Mouse (Mus musculus) adrenal gland, postnatal 14 days (tissue): ENCODE measurements around the gene 4930453N24Rik. TPM values are rescaled to one million over a fixed set of nuclear protein-coding genes. Genes with fewer than 3 reads are reported as not detected.

Experiments used
- DNase-seq: peaks from one replicate; pipeline ENCODE4 v3.0.0; 2021; ENCODE audit warnings: mixed read lengths
- long read RNA-seq, 2 experiments: library from polyadenylated mRNA; stranded (forward); transcript quantifications; one replicate each; pipeline ENCODE4 v2.0.0; 2021
- total RNA-seq: library from RNA; stranded (reverse); gene quantifications from 2 replicates; pipeline ENCODE4 v1.2.3, GENCODE M21; 2021

Gene 4930453N24Rik
- 35.9 and 39.9 TPM in 2 replicates for total RNA-seq
- long read RNA-seq, experiment 1, full-length matches to known transcripts: 23 of 26 reads
- long read RNA-seq, experiment 1, partial matches to known transcripts: 0 of 26 reads
- long read RNA-seq, experiment 1, other reads (novel, unspliced or antisense): 3 of 26 reads
- long read RNA-seq, experiment 2, full-length matches to known transcripts: 16 of 20 reads
- long read RNA-seq, experiment 2, partial matches to known transcripts: 1 of 20 reads
- long read RNA-seq, experiment 2, other reads (novel, unspliced or antisense): 3 of 20 reads

DNA sequence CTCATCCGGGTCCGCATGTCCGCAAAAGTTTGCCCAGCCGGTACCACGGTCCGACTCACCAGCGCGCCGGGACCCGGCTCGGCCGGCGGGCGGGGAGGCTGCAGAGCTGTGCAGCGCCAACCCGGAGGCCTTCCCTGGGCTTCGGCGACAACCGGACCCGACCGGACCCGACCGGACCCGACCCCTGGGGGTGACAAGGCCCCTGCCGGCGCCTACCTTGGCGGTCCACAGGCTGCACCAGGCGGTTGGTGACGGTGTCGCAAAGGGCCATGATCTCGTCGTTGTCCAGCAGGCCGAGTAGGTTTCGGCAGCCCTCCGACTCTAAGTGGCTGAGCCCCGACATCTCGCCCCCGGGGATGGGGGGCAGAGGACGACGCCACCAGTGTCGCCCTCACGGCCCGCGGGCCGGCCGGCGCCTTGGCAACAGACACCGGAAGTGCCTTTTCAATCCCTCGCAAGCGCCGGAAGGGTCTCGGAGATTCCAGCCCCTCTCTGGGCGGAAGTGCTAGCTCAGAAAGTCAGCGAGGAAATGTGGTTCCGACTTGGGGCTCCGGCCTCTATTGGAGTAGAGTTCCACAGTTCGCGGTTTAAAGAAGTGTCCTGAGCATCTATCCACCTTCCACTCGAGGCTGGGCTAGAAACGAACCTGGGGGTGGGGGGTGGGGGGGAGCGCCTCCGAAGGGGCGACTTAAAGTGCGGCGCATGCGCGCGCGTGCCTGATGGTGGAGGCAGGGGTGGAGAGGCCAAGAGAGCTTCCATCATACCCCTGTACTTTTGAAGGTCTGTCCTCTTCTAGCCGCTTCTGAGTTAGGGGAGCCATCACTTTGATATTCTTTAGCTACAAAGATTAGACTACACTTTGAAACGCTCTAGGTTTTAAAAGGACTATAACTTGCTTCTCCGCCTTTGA lies at the start of gene 4930453N24Rik:
Gene 4930453N24Rik, minus strand, starts transcription at position 641 of the 910 bp plus-strand sequence.
- peak; percentile 93 for DNase-seq

DNA sequence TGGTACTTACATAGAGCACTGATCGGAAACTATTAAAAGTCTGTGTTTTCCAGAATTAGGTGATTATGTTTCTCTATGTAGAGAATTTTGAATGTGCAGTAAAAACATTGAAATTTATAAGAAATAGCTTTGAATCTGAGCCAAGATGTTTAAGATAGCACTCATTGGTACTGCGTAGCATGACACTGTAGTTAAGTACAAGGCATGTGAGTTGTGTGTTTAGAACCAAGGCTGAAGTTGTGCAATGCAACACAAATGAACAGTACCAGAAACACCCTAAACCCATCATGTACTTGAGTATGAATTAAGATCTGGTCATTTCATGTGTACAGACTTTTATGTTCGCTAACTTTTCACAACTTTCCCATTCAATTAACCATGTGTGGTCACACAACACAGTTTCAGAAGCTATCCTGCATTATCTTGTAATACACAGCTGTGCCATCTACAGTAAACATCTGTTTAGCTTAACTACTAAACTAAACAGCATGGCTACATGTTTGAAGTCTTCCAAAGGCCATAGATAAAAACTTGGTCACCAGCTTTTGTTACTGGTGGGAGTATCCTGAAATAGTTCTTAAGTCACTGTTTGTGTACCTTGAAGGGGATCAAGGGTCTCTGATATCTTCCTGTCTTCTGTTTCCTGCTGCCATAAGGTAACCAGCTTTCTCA lies 46.3 kb upstream of the 4930453N24Rik start:
- no peak for DNase-seq

DNA sequence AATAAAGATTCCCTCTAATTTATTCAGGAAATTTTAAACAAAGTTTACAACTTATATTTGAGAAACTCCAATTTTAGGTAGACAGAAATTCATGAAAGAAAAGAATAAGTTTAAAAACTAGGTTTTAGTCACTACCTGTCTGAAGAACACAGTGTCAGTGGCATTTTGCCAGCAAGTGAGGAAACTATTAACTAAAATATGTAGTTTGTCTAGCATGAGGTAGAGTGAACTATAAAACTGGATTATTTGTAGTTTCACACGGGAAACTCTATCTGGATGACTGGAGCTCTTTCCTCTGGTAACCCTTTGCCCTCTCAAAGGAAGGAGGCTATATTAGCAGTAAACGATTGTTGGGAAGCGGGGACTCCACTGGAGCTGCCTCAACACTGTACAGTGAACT lies 32.1 kb upstream of the 4930453N24Rik start:
- no peak for DNase-seq

DNA sequence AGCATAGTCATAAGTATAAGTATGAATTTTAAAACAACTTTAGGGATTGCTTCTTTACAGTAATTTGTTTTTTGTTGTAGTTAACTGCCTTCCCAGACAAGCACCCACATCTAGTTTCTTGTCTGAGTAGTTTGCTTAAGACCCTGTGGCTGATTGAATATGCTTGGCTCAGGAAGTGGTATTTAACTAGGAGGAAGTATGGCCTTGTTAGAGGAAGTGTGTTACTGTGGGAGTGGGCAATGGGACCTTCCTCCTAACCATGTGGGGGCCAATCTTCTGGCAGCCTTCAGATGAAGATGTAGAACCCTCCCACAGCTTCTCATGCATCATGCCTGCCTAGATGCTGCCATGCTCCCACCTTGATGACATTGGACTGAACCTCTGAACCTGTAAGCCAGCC lies 30.7 kb upstream of the 4930453N24Rik start:
- no peak for DNase-seq

DNA sequence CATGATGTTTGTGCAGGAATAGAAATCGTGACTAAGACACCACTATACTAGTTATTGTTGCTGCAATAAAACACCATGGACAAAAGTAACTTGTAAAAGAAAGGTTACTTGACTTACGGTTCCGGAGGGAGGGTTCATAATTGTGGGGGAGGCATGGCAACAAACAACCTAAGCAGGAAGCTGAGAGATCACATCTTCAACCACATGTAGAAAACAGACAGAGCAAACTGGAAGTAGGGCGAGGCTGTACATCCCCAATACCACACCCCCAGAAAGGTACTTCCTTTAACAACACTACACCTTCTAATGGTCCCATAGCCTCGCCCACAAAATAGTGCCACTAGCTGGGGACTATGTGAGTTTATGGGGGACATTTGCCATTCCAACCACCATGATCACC lies 29.4 kb upstream of the 4930453N24Rik start:
- no peak for DNase-seq

DNA sequence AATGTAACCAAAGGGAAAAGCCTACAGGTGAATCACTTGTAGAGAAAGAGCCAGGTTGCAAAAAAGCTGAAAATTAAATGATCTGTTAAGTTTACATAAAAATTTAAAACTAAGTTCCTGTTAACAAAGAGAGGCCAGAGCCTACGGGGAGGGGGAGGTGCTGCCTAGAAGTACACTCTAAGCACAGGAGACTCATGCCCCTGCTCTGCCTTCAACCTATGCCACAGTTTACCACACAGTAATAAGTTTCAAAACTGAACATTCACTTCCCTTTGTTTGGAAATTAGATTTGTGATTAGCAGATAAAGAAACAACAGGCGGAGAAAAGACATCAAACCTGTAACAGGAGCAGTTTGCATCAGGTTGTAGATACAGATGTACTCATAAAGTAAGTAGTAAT lies 23.8 kb upstream of the 4930453N24Rik start:
- no peak for DNase-seq

DNA sequence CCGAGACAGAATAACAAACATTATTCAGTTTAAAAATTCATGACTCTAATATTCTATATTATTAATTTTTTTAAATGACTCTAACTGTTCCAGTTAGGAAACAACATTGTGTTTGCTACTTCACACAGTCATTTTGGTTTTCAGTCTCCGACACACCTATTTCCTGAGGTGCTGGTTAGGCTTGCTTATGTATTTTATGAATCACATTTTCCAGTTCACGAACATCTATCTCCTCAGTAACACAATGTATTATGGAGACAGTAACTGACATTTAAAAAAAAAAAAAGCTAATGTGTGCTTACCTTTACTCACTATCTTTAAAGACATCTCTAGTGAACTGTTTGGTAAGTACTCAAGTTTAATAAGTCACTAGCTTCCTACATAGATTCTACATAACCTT lies 18.7 kb upstream of the 4930453N24Rik start:
- no peak for DNase-seq

DNA sequence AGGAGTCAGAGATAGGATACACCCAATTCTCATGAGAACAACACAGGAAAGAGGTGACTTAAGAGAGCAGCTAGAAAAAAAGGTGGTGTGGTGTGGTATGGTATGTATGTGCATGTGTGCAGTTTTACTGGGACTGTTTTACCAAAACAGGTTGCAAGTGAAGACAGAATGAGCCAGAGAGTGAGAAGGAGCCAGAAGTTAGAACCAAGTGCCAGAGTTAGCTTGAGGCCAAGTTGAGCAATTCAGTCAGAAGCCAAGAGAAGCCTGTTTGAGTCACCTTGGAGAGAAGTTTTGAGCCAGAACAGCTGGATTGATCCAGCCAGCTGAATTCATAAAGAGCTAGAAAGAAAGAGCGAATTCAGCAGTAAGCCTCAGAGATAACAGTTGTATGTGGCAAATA lies 4.6 kb upstream of the 4930453N24Rik start:
- DNase-seq: peak; percentile 39

DNA sequence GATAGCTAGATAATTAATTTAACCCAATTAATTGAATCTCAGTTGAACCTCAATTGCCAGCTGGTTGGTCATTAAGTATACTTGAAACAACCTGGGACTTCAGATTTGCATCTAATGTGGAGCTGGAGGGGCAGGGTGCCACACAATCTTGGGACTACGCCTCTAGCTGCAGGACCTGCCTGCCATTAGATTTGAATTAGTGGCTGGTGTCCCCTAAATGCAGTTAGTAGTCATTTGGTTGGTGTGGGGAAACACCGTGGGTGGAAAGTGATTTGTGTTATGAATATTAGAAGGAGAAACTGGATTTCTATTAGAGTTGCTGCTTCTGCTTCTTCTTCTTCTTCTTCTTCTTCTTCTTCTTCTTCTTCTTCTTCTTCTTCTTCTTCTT lies 464 bp upstream of the 4930453N24Rik start:
- no peak for DNase-seq

DNA sequence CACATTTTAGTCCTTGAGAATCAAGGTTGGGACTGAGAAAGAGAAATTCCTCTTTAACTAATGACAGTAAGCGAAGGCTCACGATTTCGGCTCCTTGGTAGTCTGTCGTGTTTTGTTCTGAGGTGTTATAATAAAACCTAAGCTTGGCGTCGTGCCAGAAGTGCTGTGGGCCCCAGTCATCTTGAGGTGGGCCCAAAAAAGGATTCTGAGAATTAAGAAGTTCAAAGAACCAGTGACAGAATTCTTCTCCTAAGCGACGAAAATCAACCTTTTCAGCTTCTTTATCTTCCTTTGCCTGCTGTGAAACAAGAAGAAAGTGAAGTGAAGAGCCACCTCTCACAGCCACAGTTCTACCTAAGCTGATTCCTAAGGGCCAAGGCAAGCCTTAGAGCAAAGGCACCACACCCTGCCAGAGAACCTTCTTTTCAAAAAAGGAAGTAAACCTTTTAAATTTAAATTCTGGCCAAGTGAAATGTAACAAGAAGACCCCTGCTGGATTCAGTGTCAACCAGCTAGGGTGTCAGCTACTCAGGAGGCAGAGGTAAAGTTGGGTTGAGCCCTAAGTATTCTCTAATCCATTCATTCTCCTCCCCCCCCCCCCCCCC lies 4.2 kb downstream of the 4930453N24Rik start:
- DNase-seq: no peak

DNA sequence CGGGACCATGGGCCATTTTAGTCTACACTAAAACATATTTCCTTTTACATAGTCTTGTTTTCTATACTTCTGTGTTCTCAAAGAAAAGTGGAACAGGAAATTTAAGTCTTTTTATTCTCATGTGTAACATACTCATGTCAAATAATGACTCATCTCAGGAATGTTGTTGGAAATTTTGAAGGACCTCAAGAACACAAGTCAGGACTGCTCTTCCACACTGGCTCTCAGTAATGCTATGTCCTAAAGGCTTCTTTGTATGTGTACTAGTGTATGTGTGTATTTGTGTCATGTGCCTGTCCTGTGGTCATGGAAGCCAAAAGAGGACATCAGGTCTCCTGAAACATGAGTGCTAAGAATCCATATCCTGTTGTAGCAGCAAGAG lies 11.7 kb downstream of the 4930453N24Rik start:
- DNase-seq: no peak

DNA sequence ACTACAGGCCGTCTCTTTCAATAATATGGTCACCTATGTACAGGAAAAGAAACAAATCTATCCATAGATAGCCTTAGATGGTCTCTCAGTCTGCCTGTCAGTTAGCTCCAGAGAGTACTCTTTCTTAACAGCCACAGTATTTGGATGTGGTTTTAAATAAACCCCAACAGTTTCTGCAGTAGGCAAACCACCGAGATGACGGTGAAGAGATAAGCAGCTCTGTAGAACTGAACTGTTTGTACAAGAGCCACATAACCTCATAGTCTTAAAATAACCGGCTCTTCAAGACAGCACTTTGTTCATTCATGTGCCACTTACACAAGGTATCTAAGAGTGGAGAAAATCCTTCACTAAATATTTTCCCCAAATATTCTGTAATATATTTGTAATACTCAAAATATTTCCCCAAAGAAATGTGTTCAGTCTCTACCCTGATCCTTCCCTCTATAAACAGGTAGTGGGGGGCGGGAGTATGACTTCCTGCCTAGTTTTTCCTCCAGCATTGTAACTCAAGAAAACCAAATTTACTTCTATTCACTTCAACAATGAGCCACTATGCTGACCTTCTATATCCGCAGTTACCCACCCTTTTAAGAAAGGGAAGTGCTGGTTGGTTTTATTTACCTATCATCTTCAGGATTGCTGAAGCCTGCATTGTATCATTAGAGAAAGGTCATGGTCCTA lies 12.3 kb downstream of the 4930453N24Rik start:
- no peak for DNase-seq

DNA sequence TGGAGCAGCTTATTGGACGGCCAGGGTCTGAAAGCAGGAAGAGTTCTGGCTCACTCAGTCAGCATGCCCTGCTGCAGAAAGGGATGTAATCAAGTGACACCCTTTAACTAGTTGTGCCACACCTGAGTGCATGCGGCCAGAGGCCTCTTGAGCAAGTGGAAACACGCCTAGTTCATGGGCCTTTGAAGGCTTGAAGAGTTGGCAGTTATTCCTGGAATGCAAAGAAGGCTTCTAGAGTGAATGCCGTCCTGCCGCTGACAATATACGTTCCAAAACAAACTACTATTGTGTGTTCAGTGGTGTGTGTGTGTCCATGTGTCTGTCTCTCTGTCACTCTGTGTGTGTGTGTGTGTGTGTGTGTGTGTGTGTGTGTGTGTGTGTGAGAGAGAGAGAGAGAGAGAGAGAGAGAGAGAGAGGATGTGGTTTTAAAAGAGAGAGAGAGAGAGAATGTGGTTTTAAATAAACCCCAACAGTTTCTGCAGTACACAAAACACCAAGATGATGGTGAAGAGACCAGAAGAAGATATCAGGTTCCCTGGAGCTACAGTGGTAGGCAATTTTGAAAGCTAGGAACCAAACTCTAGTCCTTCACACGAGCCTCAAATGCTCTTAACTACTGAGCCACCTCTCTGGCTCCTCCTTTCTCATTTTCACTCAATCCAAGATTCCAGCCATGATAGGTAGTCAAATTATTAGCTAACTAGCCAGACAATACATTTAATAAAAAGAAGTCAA lies 13.1 kb downstream of the 4930453N24Rik start:
- DNase-seq: no peak

DNA sequence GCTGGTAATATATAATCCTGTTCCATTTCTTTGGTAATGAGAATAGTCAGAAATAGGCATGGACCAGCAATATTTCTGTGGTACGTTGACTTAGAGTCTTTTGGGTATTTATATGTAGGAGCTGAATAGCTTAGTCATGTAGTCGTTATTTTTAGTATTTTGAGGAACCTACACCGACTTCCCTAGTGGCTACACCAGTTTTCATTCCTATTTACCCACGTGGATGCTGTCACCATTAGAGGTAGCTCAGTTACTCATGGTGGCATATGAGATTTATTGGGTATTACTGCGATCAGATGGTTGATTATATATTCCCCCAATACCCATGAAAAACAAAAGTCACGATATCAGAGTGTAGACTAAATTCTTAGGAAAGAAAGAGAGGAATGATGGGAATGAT lies 14.6 kb downstream of the 4930453N24Rik start:
- DNase-seq: no peak

DNA sequence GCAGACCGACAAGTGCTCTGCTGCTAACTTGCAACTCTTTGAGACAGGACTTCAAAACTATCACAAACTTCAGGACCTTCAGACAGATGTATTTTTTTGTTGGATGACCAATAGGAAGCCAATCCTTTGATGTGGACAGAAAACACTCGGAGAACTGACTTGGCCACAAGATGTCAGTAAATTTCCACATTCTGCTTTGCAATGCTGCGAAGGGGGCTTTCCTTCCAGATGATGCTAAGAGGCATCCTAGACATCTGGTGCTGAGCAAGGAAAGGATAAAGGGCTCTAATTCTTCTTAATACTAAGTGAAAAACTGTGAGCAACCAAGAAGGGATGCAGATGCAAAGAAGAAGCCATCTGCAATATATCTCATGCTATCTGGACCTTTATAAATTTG lies 16.2 kb downstream of the 4930453N24Rik start:
- DNase-seq: peak; percentile 41

DNA sequence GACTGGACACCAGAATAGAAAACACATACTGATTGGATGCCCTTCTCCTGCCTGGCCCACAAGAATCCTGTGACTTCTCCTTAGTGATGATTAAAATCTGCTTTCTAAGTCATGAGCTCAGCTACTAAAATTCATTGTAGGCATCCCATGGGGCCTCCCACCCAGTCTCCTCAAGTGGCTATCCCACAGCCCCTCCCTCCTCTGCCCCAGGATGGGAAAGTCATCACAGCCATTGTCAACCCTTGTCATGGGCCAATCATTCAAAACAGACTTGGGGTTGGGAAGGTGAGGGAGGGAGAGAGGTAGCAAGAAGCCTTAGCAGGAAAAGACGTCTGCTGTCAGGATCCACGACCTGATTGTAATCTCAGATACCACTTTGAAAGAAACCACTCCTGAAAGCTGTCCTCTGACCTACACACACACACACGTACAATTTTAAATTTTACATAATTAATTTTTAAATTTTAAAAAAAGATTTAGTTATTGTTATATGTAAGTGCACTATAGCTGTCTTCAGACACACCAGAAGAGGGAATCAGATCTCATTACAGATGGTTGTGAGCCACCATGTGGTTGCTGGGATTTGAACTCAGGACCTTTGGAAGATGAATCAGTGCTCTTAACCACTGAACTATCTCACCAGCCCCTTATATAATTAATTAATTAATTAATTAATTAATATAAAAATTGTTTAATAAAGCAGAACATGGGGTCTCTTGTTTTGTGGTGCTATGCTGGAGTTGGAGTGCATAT lies 16.8 kb downstream of the 4930453N24Rik start:
- DNase-seq: no peak

DNA sequence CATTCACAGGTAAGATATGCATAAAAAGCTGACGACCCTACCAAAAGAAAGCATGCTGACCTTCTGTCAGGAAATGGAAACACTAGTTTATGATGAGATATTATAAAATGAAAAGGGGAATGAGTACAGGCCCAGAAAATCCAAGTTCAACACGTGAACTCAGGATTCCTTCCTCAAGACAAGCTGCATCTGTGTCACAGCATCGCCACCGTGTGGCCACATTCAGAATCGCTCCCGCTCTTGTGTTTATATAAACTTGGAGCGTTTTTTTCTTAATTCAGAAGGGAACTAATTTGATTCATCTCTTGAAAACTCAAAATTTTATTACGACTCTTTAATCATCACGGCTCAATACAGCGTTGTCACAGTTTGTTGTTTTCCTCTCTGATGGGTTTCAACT lies 22.7 kb downstream of the 4930453N24Rik start:
- DNase-seq: peak; percentile 75

DNA sequence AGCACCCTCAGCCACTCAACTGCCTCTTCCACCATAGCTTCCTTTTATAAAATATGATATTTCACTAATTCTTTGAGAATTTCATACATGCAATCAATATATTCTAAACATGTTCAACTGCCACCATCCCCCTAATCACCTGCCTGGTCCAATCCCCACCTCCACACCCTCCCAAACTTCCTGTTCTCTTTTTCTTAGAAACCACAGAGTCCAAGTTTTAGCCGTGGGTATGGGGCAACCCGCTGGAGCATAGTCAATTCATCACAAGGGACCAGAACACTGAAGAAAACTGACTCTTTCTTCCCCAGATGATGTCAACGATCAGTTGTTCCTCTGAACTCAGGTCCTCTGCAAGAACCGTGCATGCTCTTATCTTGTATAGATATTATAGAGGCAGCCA lies 25.9 kb downstream of the 4930453N24Rik start:
- DNase-seq: no peak

DNA sequence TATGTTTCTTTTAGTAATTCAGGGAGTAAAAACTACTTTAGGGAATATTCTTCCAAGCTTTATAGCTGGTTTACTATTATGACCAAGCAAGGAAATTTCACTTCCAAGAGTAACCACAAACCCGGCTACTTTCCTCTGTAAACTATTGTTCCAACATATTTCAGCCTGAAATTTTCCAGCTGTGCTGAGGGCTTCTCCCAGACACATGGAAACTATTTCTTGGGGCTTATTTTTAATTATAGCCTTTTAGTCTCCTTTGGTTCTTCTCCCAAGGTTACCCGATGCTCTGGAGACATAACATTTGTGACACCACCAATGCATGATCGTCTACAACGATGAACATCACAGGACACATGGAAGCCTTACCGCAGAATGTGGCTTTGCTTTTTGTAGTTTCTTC lies 33.7 kb downstream of the 4930453N24Rik start:
- DNase-seq: no peak

DNA sequence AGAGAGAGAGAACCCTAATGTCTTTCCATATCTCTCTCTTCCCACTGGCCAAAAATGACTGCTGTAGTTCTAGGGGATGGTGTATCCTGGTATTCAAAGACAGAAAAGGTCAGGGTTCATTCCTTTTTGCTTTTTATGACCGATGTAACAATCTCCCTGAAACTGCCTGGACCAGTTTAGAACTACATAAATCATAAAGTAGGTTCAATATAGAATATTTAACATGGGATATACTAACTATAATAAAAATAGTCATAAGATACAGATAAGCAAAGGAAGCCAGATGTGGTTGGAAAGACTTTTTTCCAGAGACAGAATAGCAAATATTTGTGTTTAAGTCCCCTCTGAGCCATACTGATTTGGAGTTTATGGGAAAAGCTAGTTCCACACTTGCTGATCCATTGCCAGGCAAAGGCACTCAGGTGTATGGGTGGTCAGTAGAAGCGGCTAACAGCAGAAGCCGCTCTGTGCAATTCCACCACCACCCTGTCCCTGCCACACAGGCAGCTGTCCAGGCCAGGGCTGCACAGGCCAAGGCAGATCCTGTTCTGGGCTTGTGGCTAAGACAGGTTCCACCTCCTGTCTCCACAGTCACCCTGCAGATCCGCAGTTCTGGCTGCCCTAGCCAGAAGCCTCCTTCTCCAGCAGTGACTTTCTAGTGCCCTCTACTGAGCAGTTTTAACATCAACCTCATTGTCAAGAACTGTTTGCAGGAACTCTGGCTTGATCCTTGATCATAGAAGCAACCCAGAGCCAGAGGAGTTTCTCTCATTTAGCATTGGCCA lies 47.5 kb downstream of the 4930453N24Rik start:
- DNase-seq: peak; percentile 57
